Mouse (Mus musculus) E14TG2a.4 (cell line): ENCODE data around the gene Wfikkn1.

Experiments
- H3K27me3 ChIP-seq: 2 replicates; pipeline ENCODE4 v1.6.1; 2014; ENCODE audit warnings: low read length, control low read depth; ENCODE audit not compliant: insufficient read depth
- H3K36me3 ChIP-seq: 2 replicates; pipeline ENCODE4 v1.6.1; 2014; ENCODE audit warnings: low read length, control low read depth; ENCODE audit not compliant: insufficient read depth
- H3K4me1 ChIP-seq: replicated peaks from 2 replicates; pipeline ENCODE4 v1.6.1; 2014; ENCODE audit warnings: low read depth, low read length, control low read depth
- H3K4me3 ChIP-seq: replicated peaks from 2 replicates; pipeline ENCODE4 v1.5.1; 2014; ENCODE audit warnings: mild to moderate bottlenecking, low read length
- H3K9me3 ChIP-seq: 2 replicates; pipeline ENCODE4 v1.6.1; 2014; ENCODE audit warnings: low read length, control low read depth
- CTCF ChIP-seq: conservative IDR thresholded peaks from 2 replicates; pipeline ENCODE4 v1.5.1; 2014; ENCODE audit warnings: low read length
- NANOG ChIP-seq: IDR thresholded peaks from 2 replicates; pipeline ENCODE4 v1.6.1; 2014; ENCODE audit warnings: borderline replicate concordance, low read length, mixed read lengths
- POU5F1 ChIP-seq: IDR thresholded peaks from 2 replicates; pipeline ENCODE4 v1.6.1; 2014; ENCODE audit warnings: low read length, borderline replicate concordance

Gene Wfikkn1

GRCm38 (mm10) chr17:25880913-25881641 lies 419 bp upstream of the Wfikkn1 start:
- Histone ChIP-seq H3K9me3 (no peaks in the 10 kb centered on the region), H3K4me1 (peaks cover 96% of the 10 kb centered on the region), H3K4me3 (no peak overlapping the region), H3K36me3 (peaks cover 85% of the 10 kb centered on the region), H3K27me3 (no peaks in the 10 kb centered on the region; the same call in 1 of the 2 replicates)
- no peak for TF ChIP-seq NANOG
- no peak for TF ChIP-seq POU5F1
- no peak for TF ChIP-seq CTCF

GRCm38 (mm10) chr17:25879750-25880149 lies 908 bp downstream of the Wfikkn1 start:
- H3K9me3 ChIP-seq, result no peaks in the 10 kb centered on the region
- peaks cover 88% of the 10 kb centered on the region for H3K4me1 ChIP-seq
- H3K36me3 ChIP-seq, result peaks cover 74% of the 10 kb centered on the region
- H3K27me3 ChIP-seq, result no peaks in the 10 kb centered on the region; the same call in 1 of the 2 replicates
- TF ChIP-seq NANOG (no peak), POU5F1 (no peak), CTCF (no peak)
- no peak overlapping the region; the same call in 1 of the 2 replicates for H3K4me3 ChIP-seq

- Histone ChIP-seq H3K9me3 (no peaks in the 10 kb centered on the region), H3K27me3 (no peaks in the 10 kb centered on the region; the same call in 1 of the 2 replicates), H3K4me1 (peaks cover 87% of the 10 kb centered on the region), H3K36me3 (peaks cover 69% of the 10 kb centered on the region), H3K4me3 (0 out of 2 replicates have a peak overlapping the region, but pooled peaks have one; percentile 5)
- TF ChIP-seq CTCF (peak; percentile 81), NANOG (no peak)
Measured at GRCm38 (mm10) chr17:25879261-25879660, 1.4 kb downstream of the Wfikkn1 start.

DNA sequence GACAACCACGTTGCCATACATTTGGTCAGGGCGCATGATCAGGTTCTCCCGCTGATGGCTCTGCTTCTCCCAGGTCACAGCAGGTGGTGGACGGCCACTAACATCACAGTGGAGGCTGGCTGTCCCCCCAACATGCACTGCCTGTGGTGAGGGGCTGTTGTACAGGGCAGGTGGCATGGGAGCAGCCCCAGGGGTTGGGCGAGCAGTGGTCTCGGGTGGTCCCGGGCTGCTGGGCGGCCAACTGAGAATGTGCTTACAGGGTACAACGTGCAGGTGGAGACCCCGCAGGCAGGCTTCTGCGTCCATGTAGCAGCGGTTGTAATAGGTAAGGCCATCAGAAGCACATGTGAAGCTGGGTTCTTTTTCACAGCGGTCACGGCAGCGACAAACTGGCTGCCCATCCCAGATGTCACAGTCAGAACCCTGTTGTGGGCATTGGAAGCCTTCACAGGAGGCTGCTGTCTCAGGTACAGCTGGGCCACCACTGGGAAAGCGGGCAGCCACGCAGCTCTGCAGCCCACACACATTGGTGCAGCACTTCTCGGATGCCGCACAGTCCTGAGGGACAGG lies 2.0 kb downstream of the Wfikkn1 start:
- TF ChIP-seq POU5F1, result no peak
- no peak for TF ChIP-seq NANOG
- TF ChIP-seq CTCF, result no peak
- no peaks in the 10 kb centered on the region for H3K9me3 ChIP-seq
- peaks cover 64% of the 10 kb centered on the region for H3K36me3 ChIP-seq
- H3K4me1 ChIP-seq, result peaks cover 87% of the 10 kb centered on the region
- H3K4me3 ChIP-seq, result peak overlapping the region; percentile 5; the same call in 1 of the 2 replicates
- no peaks in the 10 kb centered on the region; the same call in 1 of the 2 replicates for H3K27me3 ChIP-seq

DNA sequence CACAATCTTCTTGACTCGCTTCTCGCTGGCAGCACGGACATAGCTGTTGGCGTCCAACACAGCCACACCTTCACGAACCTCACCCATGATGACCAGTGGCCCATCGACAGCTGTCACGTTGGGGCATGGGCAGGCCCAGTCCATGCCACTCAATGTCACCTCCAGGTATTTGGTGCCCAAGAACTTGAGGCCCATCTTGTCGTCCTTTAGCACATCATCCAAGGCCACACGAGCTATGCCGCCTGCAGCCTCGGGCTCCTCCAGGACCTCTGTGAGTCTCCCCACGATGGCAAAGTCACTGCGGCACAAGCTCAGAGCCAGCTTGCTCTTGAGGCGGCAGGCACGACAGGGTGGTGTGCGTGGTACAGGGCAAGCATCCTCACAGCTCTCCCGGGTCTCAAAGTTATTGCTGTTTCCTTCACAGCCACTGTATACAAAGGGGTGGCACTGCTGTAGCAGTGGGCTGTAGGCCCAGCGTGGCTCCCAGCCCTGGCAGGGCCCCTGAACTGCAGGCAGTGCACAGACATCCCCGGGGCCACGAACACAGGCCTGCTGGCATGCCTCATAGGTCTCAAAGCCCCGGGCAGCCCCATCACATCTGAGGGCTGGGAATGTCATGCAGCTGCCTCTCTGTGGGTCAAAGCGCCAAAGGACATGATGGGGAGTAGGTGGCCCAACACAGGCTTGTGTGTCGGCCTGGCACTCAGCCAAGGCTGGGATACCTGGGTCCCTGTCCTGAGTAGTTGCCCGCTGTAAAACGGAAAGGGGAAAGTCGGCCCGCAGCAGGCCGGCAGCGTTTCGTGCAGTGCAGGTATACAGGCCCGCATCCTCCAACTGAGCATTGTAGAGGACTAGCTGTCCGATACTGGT lies 2.7 kb downstream of the Wfikkn1 start:
- H3K4me3 ChIP-seq, result peak overlapping the region; percentile 5; the same call in 1 of the 2 replicates
- no peaks in the 10 kb centered on the region for H3K9me3 ChIP-seq
- TF ChIP-seq POU5F1 (no peak), CTCF (no peak), NANOG (no peak)

DNA sequence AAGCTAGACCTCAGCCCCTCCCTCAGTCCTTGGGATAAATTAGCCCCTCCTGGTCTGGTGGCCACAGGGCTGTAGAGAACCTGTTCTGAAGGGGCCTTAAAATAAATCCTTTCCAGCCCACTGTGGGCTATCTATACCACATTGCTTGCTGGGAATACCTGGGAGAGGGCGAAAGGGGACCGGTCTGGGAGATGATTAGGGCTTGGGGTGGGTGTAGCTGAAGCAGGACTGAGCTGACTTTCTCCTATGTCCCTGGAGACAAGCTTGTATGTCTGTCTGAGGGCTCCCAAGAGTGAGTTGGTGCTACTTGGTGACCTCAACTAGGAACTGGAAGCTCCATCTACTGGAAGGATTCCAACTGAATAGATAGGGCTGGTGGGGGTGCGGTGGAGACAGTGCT lies 3.6 kb downstream of the Wfikkn1 start:
- H3K9me3 ChIP-seq, result no peaks in the 10 kb centered on the region
- peaks cover 47% of the 10 kb centered on the region for H3K36me3 ChIP-seq
- no peak overlapping the region for H3K4me3 ChIP-seq
- peaks cover 77% of the 10 kb centered on the region for H3K4me1 ChIP-seq
- H3K27me3 ChIP-seq, result no peaks in the 10 kb centered on the region; the same call in 1 of the 2 replicates
- TF ChIP-seq POU5F1 (no peak), CTCF (no peak), NANOG (no peak)

More for the DNA sequence above, 2.7 kb downstream of the Wfikkn1 start:
- Histone ChIP-seq H3K36me3 (peaks cover 57% of the 10 kb centered on the region), H3K4me1 (peaks cover 85% of the 10 kb centered on the region), H3K27me3 (no peaks in the 10 kb centered on the region; the same call in 1 of the 2 replicates)

DNA sequence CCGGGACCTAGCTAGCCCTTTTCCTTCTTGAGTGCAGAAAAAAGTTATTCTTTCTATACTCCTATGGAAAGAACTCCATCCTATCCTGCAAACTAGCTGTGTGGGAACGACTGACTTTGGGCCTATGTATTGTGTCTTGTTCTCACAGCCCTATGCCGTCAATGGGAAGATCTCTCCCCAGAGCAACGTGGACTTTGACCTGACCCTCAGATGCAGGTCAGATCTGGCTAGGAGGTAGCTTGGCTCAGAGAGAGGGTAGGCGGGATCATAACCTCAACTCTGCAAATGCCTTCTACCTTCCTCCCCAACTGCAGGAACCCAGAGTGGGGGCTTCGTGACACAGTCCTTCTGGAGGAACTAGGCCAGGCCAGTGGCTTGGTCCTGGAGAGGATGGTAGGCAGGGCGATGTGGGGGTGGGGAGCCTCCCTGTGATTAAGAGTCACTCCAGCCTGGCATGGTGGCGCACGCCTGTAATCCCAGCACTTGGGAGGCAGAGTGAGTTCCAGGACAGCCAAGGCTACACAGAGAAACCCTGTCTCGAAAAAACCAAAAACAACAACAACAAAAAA lies 4.2 kb downstream of the Wfikkn1 start:
- Histone ChIP-seq H3K4me3 (peak overlapping the region; percentile 90), H3K4me1 (peaks cover 75% of the 10 kb centered on the region), H3K9me3 (no peaks in the 10 kb centered on the region), H3K36me3 (peaks cover 41% of the 10 kb centered on the region), H3K27me3 (no peaks in the 10 kb centered on the region; the same call in 1 of the 2 replicates)
- TF ChIP-seq POU5F1, result no peak
- no peak for TF ChIP-seq CTCF
- no peak for TF ChIP-seq NANOG
